Mouse (Mus musculus): ENCODE measurements at regions not wholly inside any gene's neighbourhood (a gene's known extent, or its start where the extent isn't known, plus 50 kb on each side); places are given as distances from the start of the nearest gene placed in this dataset.
"Not testable (repeated sequence)": the region's sequence is repeated elsewhere in the genome, so short reads cannot be mapped to it uniquely, and the experiment has no call there.

DNA sequence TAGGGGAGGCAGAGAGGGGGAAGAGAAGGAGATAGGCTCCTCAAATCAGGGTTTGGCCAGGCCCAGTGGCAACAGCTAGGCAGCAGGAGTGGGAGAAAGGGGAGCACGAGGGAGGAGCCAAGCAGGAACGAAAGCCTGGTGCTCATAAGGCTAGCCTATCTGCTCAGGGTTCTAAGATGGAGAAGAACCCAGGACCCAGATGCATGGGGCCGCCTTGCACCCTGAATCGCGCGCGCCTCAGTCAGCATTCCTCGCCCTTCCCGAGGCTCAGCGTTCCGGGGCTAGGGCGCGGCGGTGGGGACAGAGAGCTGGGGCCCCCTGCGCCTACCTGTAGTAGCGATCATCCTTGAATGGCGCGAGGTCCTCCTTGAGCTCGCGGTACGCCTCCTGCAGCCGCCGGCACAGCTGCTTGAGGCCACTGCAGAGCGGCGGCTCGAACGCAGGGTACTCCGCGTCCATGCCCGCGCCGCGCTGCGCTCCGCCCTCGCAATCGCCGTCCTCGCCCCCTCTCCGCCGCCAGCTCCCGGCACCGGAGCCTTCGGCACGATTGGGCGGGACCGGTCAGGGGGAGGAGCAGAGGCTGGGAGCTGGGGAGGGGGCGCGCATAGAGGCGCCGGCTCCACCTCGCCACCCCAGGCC is 60.1 kb downstream of the Dynlt1b start:
- DNase-seq (ENCODE audit: low spot score in 2 of 2) = not testable (repeated sequence)

GRCm38 (mm10) chr17:6490565-6490935 is 60.6 kb downstream of the Dynlt1b start:
- not testable (repeated sequence) for DNase-seq (ENCODE audit: low spot score in 2 of 2)

GRCm38 (mm10) chr17:6492501-6492900 is 62.6 kb downstream of the Dynlt1b start:
- peak in 1 of 2 experiments; percentile 24 for DNase-seq (ENCODE audit: low spot score in 2 of 2)

- peak; percentile 35 to 70 for DNase-seq (ENCODE audit: low spot score in 2 of 2)
Measured at GRCm38 (mm10) chr17:6492950-6493349, 63.0 kb downstream of the Dynlt1b start.

- DNase-seq (ENCODE audit: low spot score in 2 of 2) = not testable (repeated sequence)
Measured at GRCm38 (mm10) chr17:6496491-6496890, 66.6 kb downstream of the Dynlt1b start.

GRCm38 (mm10) chr17:6502676-6503075 is 72.8 kb downstream of the Dynlt1b start:
- DNase-seq (ENCODE audit: low spot score in 2 of 2) = not testable (repeated sequence)

- not testable (repeated sequence) for DNase-seq (ENCODE audit: low spot score in 2 of 2)
Measured at GRCm38 (mm10) chr17:6505896-6506295, 76.0 kb downstream of the Dynlt1b start.

DNA sequence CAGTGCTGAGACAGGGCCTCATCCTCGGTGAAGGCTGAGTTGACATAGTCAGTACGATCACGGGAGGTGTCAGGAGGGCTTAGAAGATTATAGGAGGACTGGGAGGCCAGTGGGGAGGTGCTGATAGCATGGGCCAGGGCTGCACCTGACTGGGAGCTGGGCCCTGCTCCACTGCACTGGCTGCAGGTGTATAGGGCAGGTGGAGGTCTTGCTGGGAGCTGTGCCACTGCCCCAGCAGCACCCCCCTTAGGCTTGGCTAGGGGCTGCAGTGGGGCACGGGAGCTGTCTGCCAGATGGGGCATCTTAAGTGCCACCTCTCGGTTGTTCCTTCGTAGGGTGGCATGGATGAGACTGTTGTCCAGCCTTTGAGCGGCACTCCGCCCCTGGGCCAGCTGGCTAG is 85.2 kb downstream of the Dynlt1b start:
- DNase-seq (ENCODE audit: low spot score in 2 of 2) = not testable (repeated sequence)

GRCm38 (mm10) chr17:6519107-6519506 is 82.4 kb upstream of the Dynlt1c start:
- not testable (repeated sequence) for DNase-seq (ENCODE audit: low spot score in 2 of 2)

DNA sequence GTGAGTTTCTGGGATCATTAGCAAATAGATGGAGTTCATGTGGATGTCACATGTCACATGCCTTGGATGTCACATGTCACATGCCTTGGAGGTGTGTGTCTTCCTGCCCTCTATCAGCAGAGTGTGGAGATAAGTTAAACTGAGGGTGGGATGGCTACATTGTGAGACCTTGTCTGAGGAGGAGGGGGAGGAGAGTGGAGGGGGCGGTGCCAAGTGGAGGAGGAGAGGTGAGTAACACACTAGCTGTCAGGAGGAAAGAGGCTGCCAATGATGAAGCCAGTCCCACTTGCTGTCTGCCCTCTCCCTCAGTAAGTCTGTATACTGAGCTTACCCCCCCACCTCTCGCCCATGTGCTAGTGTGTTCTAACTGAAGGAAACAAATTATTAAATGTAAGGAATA is 81.5 kb upstream of the Dynlt1c start:
- DNase-seq (ENCODE audit: low spot score in 2 of 2) = not testable (repeated sequence)

- not testable (repeated sequence) for DNase-seq (ENCODE audit: low spot score in 2 of 2)
Measured at GRCm38 (mm10) chr17:6520751-6521150, 80.7 kb upstream of the Dynlt1c start.

- DNase-seq (ENCODE audit: low spot score in 2 of 2) = not testable (repeated sequence)
Measured at GRCm38 (mm10) chr17:6522185-6522584, 79.3 kb upstream of the Dynlt1c start.

- DNase-seq (ENCODE audit: low spot score in 2 of 2) = not testable (repeated sequence)
Measured at GRCm38 (mm10) chr17:6538723-6539122, 62.7 kb upstream of the Dynlt1c start.

DNA sequence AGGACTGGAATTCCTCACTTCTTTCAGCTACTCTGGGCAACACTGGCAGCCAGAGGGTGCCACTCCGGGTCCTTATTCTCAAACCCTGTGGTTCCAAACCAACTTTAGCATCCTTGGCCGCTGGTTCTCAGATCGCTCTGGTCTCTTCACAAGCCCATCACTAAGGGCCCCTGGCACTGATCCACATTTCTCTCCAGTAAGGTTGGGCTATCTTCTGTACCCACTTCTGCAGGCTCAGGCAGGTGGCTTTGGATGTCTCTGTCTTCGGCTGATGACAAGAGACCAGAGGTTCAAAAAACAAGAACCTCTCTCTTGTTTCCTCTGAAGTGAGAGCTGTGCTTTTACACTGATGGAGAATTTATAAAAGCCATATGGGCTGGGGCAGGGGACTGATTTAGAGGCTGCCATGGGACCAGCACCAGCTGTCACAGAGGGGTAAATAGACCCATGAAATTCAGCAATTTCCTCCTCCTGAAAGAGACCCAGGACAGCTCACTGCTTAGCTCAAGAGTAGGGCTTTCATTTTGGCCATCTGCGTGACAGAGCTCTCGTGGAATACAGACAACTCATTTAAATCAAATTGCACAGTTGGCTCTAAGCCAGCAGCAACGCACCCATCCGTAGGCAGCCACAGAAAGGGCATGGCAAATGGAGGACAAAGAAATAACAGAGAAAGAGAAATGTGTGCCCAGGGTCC is 54.3 kb upstream of the Dynlt1c start:
- not testable (repeated sequence) for DNase-seq (ENCODE audit: low spot score in 2 of 2)

GRCm38 (mm10) chr17:6547937-6548336 is 53.5 kb upstream of the Dynlt1c start:
- not testable (repeated sequence) for DNase-seq (ENCODE audit: low spot score in 2 of 2)
